Comparison of ENCODE assay signal across 10 mouse cellular contexts in genomic region chr12:79917634-79918289, GRCm38 (mm10).
DNase-seq lines count a peak whose midpoint lies in the region; ATAC-seq and TF ChIP-seq lines count a peak whose summit lies in the region.
"Had no signal": no experiment of that assay in that cellular context is flagged by ENCODE, and none has a peak within 500 bp of the region (broad histone marks: within the 10 kb centered on the region; RNA-seq: fewer than 3 reads in every experiment).

No protein-coding gene starts in this region.

- DNase-seq in kidney, adult 9 months = peak; percentile 35
- no peak for DNase-seq in kidney, adult 8-10 months
- DNase-seq in NIH3T3 (ENCODE audit: low read depth) (peak; percentile 77), adipocyte (ENCODE audit: low spot score) (peak; percentile 81)
- DNase-seq in liver, postnatal 0 days = no peak
- DNase-seq in left cerebral cortex, adult 2 months (ENCODE audit: extremely low spot score in 1 of 2, low spot score in 2 of 2) = no peak
- DNase-seq in right cerebral cortex, postnatal 25 days = no peak
- DNase-seq: layer of hippocampus, postnatal 36 days had no signal

- 55% methylated on average over 10 of the region's 10 CpGs for WGBS in liver, postnatal 0 days (ENCODE audit: insufficient replicate concordance)

- TF ChIP-seq CTCF in liver, postnatal 0 days (IDR thresholded peaks at IDR 0.05; ENCODE audit: low read depth) = no peak
- no peak for TF ChIP-seq CTCF in left cerebral cortex, adult 2 months (IDR thresholded peaks at IDR 0.05)

- H3K9ac ChIP-seq in liver, postnatal 0 days (replicated peaks) = no peak overlapping the region
- H3K9ac ChIP-seq: forebrain, embryonic 13.5 days had no signal

- no peaks in the 10 kb centered on the region for H3K36me3 ChIP-seq in liver, postnatal 0 days (replicated peaks; ENCODE audit: insufficient read depth, low read length)

- TF ChIP-seq EP300 in liver, postnatal 0 days (IDR thresholded peaks at IDR 0.05; ENCODE audit: low read depth) = no peak

- H3K9me3 ChIP-seq in liver, postnatal 0 days (ENCODE audit: low read length) = no peaks in the 10 kb centered on the region
- H3K9me3 ChIP-seq: forebrain, embryonic 13.5 days had no signal

- no peaks in the 10 kb centered on the region for H3K27me3 ChIP-seq in liver, postnatal 0 days (ENCODE audit: insufficient read depth, low read length)
- H3K27me3 ChIP-seq: forebrain, embryonic 13.5 days had no signal

- no peak overlapping the region for H3K4me3 ChIP-seq in liver, postnatal 0 days (ENCODE audit: low read depth, low read length)
- no peak overlapping the region for H3K4me3 ChIP-seq in left cerebral cortex, adult 2 months
- H3K4me3 ChIP-seq: forebrain, embryonic 13.5 days; megakaryocyte, embryonic 14.5 days had no signal

- peak overlapping the region; percentile 34; the same call in 1 of the 2 replicates for H3K27ac ChIP-seq in liver, postnatal 0 days (ENCODE audit: low read depth)
- H3K27ac ChIP-seq in left cerebral cortex, adult 2 months = no peak overlapping the region
- H3K27ac ChIP-seq: forebrain, embryonic 13.5 days had no signal

- peaks cover 8% of the 10 kb centered on the region; the same call in 1 of the 2 replicates for H3K4me1 ChIP-seq in liver, postnatal 0 days (ENCODE audit: insufficient read depth)

- H3K4me2 ChIP-seq in liver, postnatal 0 days (ENCODE audit: low read depth, low read length) = no peak overlapping the region
- H3K4me2 ChIP-seq: forebrain, embryonic 13.5 days had no signal

- ATAC-seq in liver, postnatal 0 days = no peak
- ATAC-seq: forebrain, embryonic 13.5 days had no signal

- intact Hi-C loops in left cerebral cortex, adult 2 months (cut with DNase I) = no loop called here

Comparison
In these comparisons a context has a peak if more than half of its experiments do, and no peak if none do; other contexts are left out.
1. DNase-seq: peak in kidney, adult 9 months (single experiment), NIH3T3 (single experiment) and adipocyte (single experiment); none in kidney, adult 8-10 months (0 of 2), liver, postnatal 0 days (single experiment), left cerebral cortex, adult 2 months (0 of 2) and right cerebral cortex, postnatal 25 days (single experiment).